In genomic region chr9:25557378-25557777, GRCm38 (mm10) we compare ENCODE assay signal across 23 mouse cellular contexts.
DNase-seq lines count a peak whose midpoint lies in the region; ATAC-seq and TF ChIP-seq lines count a peak whose summit lies in the region.
"Had no signal": no experiment of that assay in that cellular context is flagged by ENCODE, and none has a peak within 500 bp of the region (broad histone marks: within the 10 kb centered on the region; RNA-seq: fewer than 3 reads in every experiment).

No protein-coding gene starts in this region.

- no peak overlapping the region for H3K4me2 ChIP-seq in intestine, postnatal 0 days (replicated peaks; ENCODE audit: low read depth)
- no peak overlapping the region for H3K4me2 ChIP-seq in intestine, embryonic 15.5 days (replicated peaks)
- H3K4me2 ChIP-seq in hindbrain, embryonic 13.5 days, result no peak overlapping the region
- H3K4me2 ChIP-seq: forebrain, embryonic 13.5 days; heart, embryonic 13.5 days; hindbrain, embryonic 12.5 days had no signal

- WGBS in intestine, postnatal 0 days, result 94% methylated on average over 2 of the region's 2 CpGs
- WGBS in intestine, embryonic 15.5 days, result 95% methylated on average over 2 of the region's 2 CpGs
- WGBS in hindbrain, embryonic 13.5 days, result 96% methylated on average over 2 of the region's 2 CpGs

- DNase-seq in MEL (ENCODE audit: low read depth, low spot score), result peak; percentile 13
- DNase-seq in lung, adult 18-20 months, result no peak
- DNase-seq: adrenal gland, adult 8-10 months; adrenal gland, postnatal 25 days; cerebellum, adult 11-12 months; cerebellum, adult 8-10 months; cerebellum, postnatal 10 days; cerebellum, postnatal 36 days; gastrocnemius, postnatal 25 days; heart, adult 2 months had no signal

- H3K27ac ChIP-seq in intestine, postnatal 0 days (ENCODE audit: low read depth, low read length), result no peak overlapping the region
- no peak overlapping the region for H3K27ac ChIP-seq in intestine, embryonic 15.5 days
- no peak overlapping the region for H3K27ac ChIP-seq in MEL (ENCODE audit: control insufficient read depth, low read depth, low read length)
- no peak overlapping the region for H3K27ac ChIP-seq in hindbrain, embryonic 13.5 days
- H3K27ac ChIP-seq: forebrain, embryonic 10.5 days; forebrain, embryonic 13.5 days; heart, adult 2 months; heart, embryonic 10.5 days; heart, embryonic 13.5 days; hindbrain, embryonic 12.5 days had no signal

- no peaks in the 10 kb centered on the region for H3K9me3 ChIP-seq in intestine, postnatal 0 days (ENCODE audit: control insufficient read depth)
- H3K9me3 ChIP-seq in intestine, embryonic 15.5 days, result no peaks in the 10 kb centered on the region
- H3K9me3 ChIP-seq in MEL (replicated peaks; ENCODE audit: insufficient read depth, low read length), result no peaks in the 10 kb centered on the region
- no peaks in the 10 kb centered on the region for H3K9me3 ChIP-seq in hindbrain, embryonic 13.5 days
- H3K9me3 ChIP-seq: forebrain, embryonic 10.5 days; forebrain, embryonic 13.5 days; heart, embryonic 10.5 days; heart, embryonic 13.5 days; hindbrain, embryonic 12.5 days had no signal

- H3K27me3 ChIP-seq in intestine, postnatal 0 days (replicated peaks; ENCODE audit: control insufficient read depth, insufficient read depth, low read length), result no peaks in the 10 kb centered on the region
- no peaks in the 10 kb centered on the region for H3K27me3 ChIP-seq in intestine, embryonic 15.5 days (replicated peaks)
- H3K27me3 ChIP-seq in MEL (ENCODE audit: control insufficient read depth in 1 of 2, insufficient read depth in 2 of 2, low read length in 2 of 2), result no peaks in the 10 kb centered on the region
- H3K27me3 ChIP-seq in hindbrain, embryonic 13.5 days, result no peaks in the 10 kb centered on the region
- H3K27me3 ChIP-seq: forebrain, embryonic 13.5 days; heart, embryonic 13.5 days; hindbrain, embryonic 12.5 days had no signal

- peak; percentile 74 for ATAC-seq in intestine, postnatal 0 days
- no peak for ATAC-seq in intestine, embryonic 15.5 days
- 0 out of 2 replicates have a peak, but pooled peaks have one; percentile 26 for ATAC-seq in common myeloid progenitor, adult 5-6 weeks (replicated peaks; ENCODE audit: low read depth, poor library complexity, severe bottlenecking)
- ATAC-seq in hindbrain, embryonic 13.5 days (ENCODE audit: low FRiP score), result no peak
- ATAC-seq: activated CD4-positive, CD25-positive, alpha-beta regulatory T cell, adult 4 months; CD4-positive, CD25-positive, alpha-beta regulatory T cell, adult 4 months; forebrain, embryonic 13.5 days; forebrain, embryonic 16.5 days; hindbrain, embryonic 16.5 days had no signal

- no peaks in the 10 kb centered on the region for H3K36me3 ChIP-seq in intestine, postnatal 0 days (ENCODE audit: control insufficient read depth, insufficient read depth)
- no peaks in the 10 kb centered on the region for H3K36me3 ChIP-seq in intestine, embryonic 15.5 days
- peaks cover 0 to 2% of the 10 kb centered on the region in 2 experiments; a peak in 1 of 4 replicates for H3K36me3 ChIP-seq in MEL (ENCODE audit: control insufficient read depth in 1 of 2, insufficient read depth in 2 of 2, low read length in 2 of 2)
- no peaks in the 10 kb centered on the region for H3K36me3 ChIP-seq in hindbrain, embryonic 13.5 days
- H3K36me3 ChIP-seq: forebrain, embryonic 10.5 days; heart, embryonic 10.5 days; heart, embryonic 13.5 days; hindbrain, embryonic 12.5 days had no signal

- H3K4me3 ChIP-seq in intestine, postnatal 0 days (ENCODE audit: low read depth, low read length), result no peak overlapping the region
- no peak overlapping the region for H3K4me3 ChIP-seq in intestine, embryonic 15.5 days (replicated peaks)
- H3K4me3 ChIP-seq in MEL (ENCODE audit: control insufficient read depth in 1 of 2, insufficient read depth in 1 of 2, low read depth in 2 of 2, low read length in 2 of 2), result no peak overlapping the region
- no peak overlapping the region for H3K4me3 ChIP-seq in hindbrain, embryonic 13.5 days
- H3K4me3 ChIP-seq: forebrain, embryonic 10.5 days; forebrain, embryonic 13.5 days; heart, adult 2 months; heart, embryonic 10.5 days; heart, embryonic 13.5 days; hindbrain, embryonic 12.5 days had no signal

- no peak for TF ChIP-seq CTCF in intestine, postnatal 0 days (IDR thresholded peaks at IDR 0.05; ENCODE audit: low read depth)
- no peak for TF ChIP-seq CTCF in MEL (IDR thresholded peaks at IDR 0.05 in 2 of 3, conservative IDR thresholded peaks at IDR 0.05 in 1 of 3; ENCODE audit: control insufficient read depth in 1 of 3, insufficient read depth in 1 of 3, low read depth in 2 of 3, low read length in 3 of 3, poor library complexity in 1 of 3, severe bottlenecking in 1 of 3)

- no peaks in the 10 kb centered on the region for H3K4me1 ChIP-seq in intestine, postnatal 0 days (replicated peaks; ENCODE audit: control insufficient read depth, insufficient read depth, low read length)
- no peaks in the 10 kb centered on the region for H3K4me1 ChIP-seq in intestine, embryonic 15.5 days (replicated peaks)
- peaks cover 2 to 5% of the 10 kb centered on the region in 2 experiments for H3K4me1 ChIP-seq in MEL (ENCODE audit: control insufficient read depth in 1 of 2, insufficient read depth in 2 of 2, low read length in 2 of 2)
- H3K4me1 ChIP-seq in hindbrain, embryonic 13.5 days (replicated peaks), result no peaks in the 10 kb centered on the region
- H3K4me1 ChIP-seq: forebrain, embryonic 10.5 days; forebrain, embryonic 13.5 days; hindbrain, embryonic 12.5 days had no signal

- no peak overlapping the region for H3K9ac ChIP-seq in intestine, postnatal 0 days (ENCODE audit: low read depth, low read length)
- H3K9ac ChIP-seq in intestine, embryonic 15.5 days, result no peak overlapping the region
- H3K9ac ChIP-seq in MEL (ENCODE audit: control insufficient read depth, low read depth, low read length, poor library complexity, severe bottlenecking), result no peak overlapping the region
- no peak overlapping the region for H3K9ac ChIP-seq in hindbrain, embryonic 13.5 days
- H3K9ac ChIP-seq: forebrain, embryonic 13.5 days; heart, embryonic 13.5 days; hindbrain, embryonic 12.5 days had no signal

- H3K79me2 ChIP-seq in MEL (ENCODE audit: control insufficient read depth, insufficient read depth, low read length, poor library complexity), result no peaks in the 10 kb centered on the region

- no peak for TF ChIP-seq RAD21 in MEL (IDR thresholded peaks at IDR 0.05; ENCODE audit: low read depth, low read length)

- TF ChIP-seq EP300 in MEL (IDR thresholded peaks at IDR 0.05; ENCODE audit: low read depth in 1 of 2, low read length in 2 of 2), result 0 out of 4 replicates have a peak, but pooled peaks have one; percentile 15 to 18

- no peak for TF ChIP-seq POLR2A in MEL (IDR thresholded peaks at IDR 0.05; ENCODE audit: control insufficient read depth in 1 of 2, insufficient read depth in 1 of 2, low read depth in 1 of 2, low read length in 2 of 2, poor library complexity in 1 of 2)

TF ChIP-seq in MEL, 35 proteins besides CTCF, POLR2A, EP300 and RAD21:
- TF ChIP-seq ZC3H11A (IDR thresholded peaks at IDR 0.05; ENCODE audit: low read depth, low read length) (no peak), TBP (IDR thresholded peaks at IDR 0.05; ENCODE audit: low read depth, low read length) (0 out of 2 replicates have a peak, but pooled peaks have one; percentile 33)

Comparison
In these comparisons a context has a peak if more than half of its experiments do, and no peak if none do; other contexts are left out.
1. ATAC-seq: peak in intestine, postnatal 0 days (single experiment) and common myeloid progenitor, adult 5-6 weeks (single experiment); none in intestine, embryonic 15.5 days (single experiment) and hindbrain, embryonic 13.5 days (single experiment).